Mouse (Mus musculus) adipocyte (in vitro differentiated cells): ENCODE measurements around the gene Csf2.

Experiments
- DNase-seq: peaks from one replicate; pipeline ENCODE4 v3.0.0-alpha.2; 2016; ENCODE audit warnings: low spot score

Gene Csf2

DNA sequence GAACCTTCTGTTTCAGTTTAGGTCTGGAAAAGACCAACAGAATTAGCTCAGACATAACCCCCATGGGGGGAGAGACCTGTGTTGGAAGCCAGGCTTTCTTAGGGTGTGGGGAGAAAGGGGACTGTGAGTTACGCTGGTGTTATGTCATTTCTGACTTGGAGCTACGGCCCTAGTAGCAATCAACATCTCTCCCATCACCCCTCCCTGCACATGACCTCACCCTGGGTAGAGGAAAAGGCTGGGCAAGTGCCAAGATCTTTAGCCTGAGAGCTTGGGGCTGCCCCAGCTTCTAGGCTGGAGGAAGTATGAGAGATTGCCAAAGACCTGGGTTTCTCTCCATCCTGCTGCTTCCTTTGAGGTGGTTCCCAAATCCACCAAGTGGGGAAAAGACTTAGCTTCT is 12.5 kb downstream of the Csf2 start:
- peak; percentile 69 for DNase-seq

DNA sequence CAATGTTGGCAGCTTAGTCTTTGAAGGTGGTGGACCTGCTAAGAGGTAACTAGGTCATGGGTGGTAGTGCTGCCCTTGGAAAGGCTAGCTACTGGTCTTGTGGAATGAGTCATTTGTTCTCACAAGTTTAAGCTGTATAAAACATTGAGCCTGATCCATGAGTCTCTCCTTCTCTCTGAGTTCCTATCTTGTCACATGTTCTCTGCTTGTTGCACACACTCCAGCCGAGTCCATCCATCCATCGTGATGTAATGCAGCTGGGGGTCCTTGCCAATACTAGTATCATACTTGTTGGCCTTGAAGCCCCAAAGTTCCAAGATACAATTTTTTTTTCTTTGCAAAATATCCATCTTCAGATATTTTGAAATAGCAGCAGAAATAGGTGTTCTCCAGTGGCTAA is 22.0 kb downstream of the Csf2 start:
- DNase-seq, result no peak

DNA sequence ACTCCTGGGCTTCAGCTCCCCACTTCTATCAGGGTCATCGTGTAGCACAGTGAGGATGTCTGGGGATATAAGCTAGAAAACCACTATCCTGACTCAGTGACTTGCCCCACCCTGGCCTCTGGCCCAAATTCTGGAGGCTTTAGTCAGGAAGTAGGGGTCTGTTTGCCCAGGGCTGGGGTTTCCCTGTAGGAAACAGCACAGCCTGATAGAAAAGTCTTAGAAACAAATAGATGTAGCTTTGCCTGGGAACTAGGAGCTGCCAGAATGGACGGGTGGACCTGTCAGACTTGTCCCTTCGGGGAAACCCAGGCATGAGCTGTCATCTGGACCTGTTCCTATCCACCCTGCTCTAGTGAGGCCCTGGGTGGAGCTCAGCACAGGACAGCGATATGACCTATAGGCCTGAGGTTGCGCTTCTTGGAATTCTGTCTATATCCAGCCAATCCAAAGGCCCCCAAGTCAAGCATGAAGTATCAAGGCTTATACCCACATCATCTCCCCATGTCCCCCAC is 24.9 kb downstream of the Csf2 start:
- DNase-seq, result peak; percentile 4

DNA sequence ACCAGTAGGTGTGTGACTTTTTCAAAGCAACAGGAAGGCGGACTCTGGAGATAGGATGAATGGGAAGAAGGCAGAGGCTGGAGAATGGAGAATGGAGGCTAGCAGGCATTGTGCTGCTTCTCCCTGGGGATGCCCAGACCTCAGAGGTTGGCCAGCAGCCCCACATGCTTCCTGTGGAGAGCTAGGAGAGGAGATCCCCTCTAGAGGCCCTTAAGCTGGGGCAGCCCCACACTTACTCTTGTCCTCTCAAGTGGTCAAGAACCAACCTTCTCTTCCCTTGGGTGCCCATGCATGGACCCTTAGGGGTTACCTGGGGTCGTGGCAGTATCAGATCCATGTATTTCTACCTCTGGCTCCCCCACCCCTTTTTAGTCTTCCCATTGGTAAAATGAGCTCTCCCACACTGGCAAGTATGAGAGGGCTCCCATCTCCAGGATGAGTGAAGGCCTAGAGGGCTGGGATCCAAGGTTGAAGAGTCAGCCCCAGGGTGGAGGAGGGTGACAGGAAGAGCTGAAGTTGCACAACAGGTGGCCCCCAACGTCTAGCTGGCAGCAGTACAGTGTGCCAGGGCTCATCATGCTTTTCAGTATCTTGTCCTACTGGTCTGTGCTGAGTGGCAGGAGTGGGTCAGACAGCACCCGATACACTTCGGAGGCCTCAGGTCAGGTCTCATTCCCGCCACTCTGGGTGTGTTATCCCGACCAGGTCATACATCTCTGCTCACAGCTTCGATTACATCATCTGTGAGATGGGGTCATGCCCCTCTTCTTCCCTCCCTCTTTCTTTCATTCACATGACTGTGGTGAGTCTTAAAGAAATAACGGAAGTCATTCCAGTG is 25.6 kb downstream of the Csf2 start:
- DNase-seq, result peak; percentile 32

DNA sequence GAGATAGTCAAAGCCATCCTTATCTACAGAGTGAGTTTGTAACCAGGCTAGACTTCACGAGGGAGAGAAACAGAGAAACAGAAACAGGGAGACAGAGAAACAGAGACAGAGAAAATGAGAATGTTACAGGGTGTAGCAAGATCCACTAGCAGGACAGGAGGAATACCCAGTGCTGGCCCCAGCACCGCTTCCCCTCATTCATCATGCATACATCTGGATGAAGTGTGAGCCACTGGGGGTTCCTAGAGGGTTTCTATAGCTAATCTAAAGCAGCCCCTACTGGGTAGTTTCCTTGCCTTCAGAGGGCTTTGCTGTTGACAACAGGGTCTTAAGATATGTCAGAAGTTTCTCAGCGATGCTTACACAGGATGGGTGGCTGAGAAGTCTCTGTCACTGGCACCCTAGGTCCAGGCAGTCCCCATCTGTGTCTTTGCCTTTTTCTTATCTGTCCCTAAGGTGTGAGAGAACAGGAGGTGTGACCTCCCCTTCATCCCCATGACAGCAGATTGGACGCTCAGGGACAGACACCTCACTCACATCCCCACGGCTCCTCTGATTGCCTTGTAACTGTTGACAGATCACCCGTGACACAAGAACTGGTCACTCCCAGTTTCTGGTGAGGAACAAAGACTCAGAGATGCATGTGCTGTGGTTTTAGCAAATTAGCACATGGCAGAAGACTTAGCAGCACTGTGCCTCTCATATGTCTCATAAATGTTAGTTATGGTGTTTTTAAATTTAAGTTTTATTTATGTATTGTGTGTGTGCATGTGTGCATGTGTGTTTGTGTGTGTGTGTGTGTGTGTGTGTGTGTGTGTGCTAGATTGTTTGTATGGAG is 29.3 kb downstream of the Csf2 start:
- DNase-seq, result no peak

DNA sequence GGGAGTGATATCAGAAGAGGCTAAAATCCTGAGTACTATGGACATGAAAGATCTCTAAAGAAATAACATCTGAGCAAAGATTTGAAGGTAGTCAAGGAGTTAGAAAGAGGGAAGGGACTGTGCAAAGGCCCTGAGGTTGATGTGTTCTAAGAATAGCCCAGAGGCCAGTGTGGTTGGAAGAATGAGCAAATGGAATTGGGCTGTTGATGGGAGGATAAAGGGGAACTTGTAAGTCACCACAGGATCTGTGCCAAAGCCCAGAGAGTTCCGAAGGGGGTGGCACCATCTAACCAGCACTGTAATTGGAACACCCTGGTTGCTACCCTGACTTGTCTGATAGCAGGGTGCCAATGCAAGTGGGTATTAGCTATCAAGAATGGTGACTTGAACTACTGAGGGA is 30.3 kb downstream of the Csf2 start:
- no peak for DNase-seq

DNA sequence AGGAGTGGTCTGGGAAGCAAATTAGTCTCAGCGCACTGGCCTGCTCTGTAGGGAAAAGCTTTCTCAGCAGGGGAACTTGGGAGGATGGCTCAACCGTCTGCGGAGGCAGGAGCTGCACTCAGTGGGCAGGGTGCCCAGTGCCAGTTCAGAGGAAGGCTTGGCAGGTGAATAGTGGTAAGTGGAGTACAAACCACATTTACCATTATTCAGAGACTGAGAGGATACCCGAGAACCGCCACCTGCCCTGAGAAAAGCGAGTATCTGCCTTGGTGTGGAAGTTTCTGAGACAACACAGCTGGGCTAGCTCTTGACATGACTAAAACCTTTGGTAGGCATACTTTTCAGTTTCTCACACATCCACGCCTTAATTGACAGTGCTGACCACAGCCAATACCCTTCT is 32.1 kb downstream of the Csf2 start:
- DNase-seq, result no peak

DNA sequence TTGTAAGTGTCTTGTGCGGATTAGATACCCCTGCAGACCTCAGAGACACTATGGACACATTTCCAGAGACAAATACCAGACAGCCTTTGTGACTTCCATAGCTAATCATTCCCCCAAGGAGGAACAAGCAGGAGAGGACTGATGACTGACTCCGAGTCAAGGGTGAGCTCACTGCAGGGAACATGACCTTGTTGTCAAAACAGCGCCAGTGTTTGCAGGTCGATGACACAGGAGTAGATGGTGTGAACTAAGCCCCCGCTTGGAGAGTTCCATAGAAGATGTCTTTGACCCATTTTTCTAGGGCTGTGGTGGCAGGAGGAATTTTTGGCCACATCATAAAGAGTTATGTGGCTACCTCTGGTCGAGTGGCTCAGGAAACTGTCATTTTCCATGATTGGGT is 33.4 kb downstream of the Csf2 start:
- no peak for DNase-seq

DNA sequence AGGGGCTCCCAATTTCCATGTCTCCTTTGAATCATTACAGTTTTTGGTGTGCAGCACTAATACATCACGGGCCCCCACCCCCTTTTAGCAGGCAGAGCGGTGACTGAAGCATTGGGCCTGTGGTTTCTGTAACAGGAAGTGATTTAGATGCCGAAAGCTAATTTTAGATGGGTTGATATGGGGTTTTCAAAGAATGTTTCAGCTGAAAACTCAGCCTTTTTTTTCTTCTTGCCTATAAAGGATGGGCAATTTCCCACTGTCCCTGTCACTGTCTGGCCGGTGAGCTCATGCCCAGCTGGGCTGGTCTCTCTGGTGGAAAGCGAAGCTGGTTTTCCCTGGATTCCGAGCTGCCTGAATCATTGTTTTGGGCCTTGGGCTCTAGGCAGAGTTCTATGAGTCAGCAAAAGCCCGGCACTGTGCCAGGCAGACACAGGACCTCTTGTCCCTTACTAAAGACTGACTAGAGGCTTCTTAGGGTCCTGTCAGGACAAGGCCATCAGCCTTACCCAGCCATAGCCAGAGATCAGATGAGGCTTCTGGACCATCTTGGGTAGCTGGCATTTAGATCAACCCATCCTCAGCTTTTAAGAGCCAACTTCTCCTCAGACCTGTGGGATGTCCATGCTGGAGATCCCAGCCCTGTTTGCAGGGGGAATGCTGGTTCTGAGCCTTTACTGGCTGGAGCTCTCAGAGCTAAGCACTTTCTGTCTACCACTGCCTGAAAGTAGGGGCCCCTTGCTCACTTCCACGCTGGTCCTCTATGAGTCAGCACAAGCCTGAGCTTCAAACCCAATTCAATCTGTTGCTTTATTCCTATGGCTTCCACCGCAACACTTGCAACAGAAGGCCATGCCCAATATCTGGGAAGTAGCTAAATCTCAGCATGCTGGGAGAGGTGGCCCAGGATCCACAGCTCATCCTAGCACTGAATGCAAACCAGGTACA is 34.7 kb downstream of the Csf2 start:
- peak; percentile 84 for DNase-seq

DNA sequence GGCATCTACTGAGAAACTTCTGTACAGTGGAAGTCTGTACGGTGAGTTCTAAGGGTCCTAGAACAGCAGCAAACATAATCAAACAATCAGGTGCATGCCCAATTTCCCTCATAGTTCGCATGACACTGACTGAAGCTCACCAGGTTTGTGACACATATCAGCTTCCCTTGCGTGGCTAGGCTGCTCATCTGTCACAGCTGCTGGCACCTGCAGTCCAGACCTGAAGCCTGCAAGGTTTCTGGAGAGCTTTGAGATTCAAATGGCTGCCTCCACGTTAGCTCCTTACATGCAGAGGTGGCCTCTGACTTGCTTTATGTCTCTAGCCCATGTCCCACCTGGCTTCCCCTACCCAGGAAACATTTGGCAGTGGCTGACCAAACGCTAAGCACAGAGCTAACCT is 35.8 kb downstream of the Csf2 start:
- DNase-seq, result no peak

DNA sequence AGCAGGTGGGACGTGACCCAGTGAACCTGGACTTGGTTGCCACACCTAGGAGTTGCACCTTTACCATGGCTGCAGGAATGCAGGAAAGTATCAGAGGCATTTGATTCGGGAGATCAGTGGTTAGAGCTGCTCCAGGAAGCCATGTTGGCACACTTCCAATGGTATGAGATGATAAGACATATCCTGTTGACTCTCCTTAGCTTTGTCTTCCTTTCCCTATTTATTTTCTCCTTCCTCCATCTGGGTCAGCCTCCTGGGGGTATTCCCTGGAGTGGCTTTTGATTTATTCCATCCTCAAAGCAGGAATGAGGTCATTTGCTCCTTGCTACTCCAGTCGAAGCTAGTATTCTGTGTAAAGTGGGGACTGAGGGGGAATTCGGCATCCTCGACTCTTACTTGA is 42.5 kb downstream of the Csf2 start:
- DNase-seq, result no peak

DNA sequence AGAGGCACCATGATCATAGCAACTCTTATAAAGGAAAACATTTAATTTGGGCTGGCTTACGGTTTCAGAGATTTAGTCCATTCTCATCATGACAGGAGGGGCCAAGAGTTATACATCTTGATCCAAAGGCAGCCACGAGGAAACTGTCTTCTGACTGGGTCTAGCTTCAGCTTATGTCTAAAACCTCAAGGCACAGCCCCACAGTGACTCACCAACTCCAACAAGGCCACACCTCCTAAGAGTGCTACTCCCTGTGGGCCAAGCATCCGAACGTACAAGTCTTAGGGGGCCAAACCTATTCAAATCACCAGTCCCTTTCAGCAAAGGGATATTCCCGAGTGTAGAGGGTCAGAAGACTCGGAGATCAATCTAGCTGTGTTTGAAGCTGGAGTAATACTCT is 44.1 kb downstream of the Csf2 start:
- no peak for DNase-seq

DNA sequence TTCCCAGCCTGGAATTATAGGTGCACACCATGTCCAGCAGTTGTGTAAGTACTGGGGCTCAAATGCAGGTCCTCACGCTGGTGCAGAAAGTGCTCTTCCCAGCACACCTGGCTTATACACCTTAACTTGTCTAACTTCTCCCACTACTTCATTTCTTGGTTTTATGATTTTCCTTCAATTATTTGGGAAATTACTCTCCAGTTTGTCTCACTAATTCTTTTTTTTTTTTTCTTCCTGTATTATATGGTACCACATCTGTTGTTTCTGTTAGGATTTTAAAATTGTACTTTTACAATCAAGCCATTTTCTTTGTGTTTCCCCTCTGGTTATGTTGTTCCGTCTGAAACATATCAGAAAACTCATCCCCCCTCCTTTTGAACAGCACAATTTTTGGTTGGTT is 44.7 kb downstream of the Csf2 start:
- no peak for DNase-seq

DNA sequence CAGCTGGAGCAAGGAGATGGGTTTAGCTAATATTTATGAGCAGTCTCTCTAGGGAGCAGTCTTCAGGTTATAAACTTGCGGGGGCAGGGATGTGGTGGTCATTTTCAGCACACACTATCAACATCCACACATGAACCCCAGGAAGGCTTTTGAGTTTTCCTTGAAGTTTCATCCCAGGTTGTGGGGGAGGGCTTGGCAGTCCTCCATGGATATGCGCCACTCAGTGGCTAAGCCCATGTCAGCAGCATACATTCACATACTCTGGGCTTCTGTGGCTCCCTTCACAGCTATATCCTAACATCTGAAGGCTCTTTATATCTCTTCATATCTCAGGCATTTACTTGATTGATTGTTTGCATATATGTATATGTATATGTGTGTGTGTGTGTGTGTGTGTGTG is 46.3 kb downstream of the Csf2 start:
- no peak for DNase-seq

DNA sequence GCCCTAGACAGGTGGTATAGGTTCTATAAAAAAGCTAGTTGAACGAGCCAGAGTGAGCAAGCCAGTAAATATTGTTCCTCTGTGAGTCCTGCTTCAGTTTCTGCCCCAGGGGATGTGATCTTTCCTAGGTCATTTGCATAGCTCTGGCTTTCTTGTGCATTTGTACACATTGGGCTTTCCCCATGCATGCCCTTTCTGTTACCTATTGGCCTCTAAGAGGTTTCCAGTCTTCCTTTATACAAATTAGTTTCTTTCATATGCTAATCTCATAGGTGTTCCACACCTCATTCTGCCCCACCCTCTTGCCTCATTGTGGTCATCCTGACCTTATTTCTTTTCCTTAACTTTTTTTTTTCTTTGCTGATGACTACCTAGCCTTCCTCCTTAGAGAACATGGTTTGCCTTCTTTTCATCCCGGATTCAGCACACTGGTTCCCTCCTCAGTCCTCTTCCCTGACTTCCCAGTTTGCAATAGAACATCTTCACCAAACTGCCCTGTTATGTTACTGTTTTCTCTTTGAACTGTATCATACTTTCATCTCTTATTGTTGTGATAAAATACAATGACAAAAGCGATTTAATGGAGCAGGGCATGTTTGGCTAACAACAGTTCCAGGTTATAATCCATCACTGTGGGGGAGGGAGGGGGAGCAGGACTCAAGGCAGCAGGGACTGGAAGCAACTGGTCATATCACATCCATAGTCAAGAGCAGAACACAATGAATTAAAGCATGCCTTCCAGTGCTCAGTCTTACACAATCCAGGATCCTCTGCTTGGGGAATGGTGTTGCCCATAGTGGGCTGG is 47.4 kb downstream of the Csf2 start:
- DNase-seq, result no peak

DNA sequence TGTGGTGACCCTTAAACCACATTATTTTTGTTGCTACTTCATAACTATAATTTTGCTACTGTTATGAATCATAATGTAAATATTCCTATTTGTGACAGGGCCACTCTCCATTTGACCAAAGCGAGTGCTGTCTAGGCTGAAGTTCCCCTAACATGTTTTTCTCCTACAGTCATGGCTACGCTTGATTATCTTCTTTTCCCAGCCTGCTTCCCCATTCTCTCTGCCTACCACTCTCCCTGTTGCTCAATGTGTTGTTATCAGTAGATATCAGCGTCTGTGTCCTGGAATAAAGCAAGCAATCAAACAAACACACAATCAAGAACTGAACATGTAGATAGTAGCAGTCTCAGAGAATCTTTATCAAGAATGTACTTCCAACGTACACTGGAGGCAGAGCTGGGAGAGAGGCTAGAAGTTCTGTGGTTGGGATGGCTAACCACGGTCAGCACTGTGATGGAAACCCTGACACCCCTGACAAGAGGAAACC is 48.1 kb downstream of the Csf2 start:
- DNase-seq, result no peak
